Mouse (Mus musculus) heart, adult 9 months (tissue): ENCODE measurements around the gene Ndufc2.

Experiments used
- DNase-seq, 2 experiments: peaks; one replicate each; pipeline ENCODE4 v3.0.0; 2022; ENCODE audit warnings: low spot score in 2 of 2

Ndufc2 gene

DNA sequence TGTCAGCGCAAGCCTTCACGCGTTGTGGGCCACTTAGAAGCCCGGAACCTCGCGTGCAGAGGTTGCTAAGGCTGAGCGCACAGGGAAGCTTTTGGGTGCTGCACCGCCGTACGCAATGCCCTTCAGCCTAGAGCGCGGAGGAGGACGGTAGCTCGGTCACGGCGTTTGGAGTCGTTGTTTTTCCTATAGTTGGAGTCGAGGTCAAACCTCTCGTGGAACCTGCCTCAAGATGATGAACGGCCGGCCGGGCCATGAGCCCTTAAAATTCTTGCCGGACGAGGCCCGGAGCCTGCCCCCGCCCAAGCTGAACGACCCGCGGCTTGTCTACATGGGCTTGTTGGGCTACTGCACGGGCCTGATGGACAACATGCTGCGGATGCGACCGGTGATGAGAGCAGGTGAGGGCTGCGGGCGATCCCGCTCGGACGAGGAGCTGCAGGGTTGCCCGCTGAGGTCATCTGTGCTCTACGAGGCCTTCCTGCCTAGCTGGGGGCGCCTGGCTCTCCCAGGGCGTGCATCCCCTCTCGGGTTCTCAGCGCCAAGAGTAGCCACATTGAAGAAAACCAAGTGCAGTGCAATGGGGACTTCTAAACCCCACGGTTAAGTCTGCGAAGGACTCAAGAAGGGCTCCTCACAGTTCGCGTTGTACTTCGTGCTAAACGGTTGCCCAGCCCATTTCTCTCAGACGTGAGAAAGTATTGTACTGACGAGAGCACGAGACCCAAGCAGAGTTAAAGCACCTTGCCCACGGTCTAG lies at the start of gene Ndufc2:
Ndufc2 (plus strand) TSS at position 44 of the 756 bp plus-strand sequence.
- DNase-seq = peak; percentile 51 to 63

DNA sequence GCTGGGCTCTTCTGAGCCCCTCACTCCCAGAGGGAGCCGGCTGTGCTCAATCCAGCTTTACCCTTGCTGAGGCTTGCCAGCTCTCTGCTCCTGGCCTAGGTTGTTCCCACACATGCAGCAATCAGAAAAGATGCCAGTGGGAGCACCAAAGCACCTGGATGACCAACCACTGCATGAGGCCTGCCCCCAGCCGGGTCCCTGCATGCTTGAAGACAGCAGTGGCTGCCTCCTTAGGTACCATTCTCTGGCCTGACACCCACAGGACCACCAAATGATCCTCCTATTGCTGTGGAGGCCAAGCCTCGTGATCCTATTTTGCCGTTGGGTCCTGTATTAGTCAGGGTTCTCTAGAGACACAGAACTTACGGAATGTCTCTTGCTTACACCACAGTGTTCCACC lies 48.9 kb upstream of the Ndufc2 start:
- no peak for DNase-seq

DNA sequence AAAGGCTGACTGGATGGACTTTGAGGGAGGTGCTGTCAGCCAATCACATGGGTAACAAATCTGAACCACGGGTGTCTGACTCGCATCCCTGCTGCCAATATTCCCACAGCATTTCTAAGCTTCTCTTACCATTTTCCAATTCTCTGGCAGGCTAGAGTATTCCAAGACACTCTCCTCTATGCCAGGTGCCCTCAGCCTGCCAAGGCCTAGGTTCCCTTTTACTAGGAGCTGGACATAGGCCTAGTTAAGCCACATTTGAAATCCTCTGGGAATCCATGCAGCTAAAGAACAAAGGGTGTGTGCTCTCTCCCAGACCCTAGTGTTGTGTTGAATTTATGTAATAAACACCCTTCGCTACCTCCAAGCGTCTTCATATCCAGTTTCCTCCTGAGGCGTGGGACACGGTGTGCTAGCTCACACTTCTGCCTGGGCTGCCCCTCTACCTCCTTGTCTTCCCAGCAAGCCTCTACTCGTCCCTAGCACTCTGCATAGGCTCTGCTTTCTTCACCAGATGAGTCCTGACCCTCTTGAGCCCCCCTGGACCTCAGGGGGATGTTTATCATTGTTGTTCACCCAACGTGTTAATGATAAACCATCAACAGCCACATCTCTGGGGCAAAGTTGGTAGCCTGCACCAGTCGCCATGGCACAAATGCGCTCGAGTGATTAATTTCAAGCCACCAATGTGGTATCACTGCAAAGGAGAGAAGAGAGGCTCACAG lies 47.9 kb upstream of the Ndufc2 start:
- DNase-seq = no peak

DNA sequence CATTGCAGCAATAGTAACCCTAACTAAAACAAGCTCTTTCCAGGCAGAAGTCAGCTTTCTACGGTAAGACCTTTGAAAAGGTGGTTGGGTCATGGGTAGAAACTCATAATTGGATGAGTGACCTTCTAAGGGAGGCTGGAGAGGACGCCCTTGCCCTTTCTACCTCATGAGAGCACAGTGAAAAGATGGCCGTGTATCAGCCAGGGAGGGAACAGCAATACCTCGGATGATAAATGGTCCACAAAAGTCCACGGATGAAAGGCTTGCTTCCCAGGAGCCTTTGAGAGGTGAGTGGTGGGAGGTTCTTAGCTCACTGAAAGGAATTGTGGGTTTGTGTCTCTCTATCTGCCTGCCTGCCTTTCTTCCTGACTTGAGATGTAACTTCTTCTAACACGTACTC lies 46.4 kb upstream of the Ndufc2 start:
- DNase-seq = no peak

GRCm38 (mm10) chr7:97355068-97355841 lies 44.5 kb upstream of the Ndufc2 start:
- DNase-seq = peak; percentile 56 to 62

DNA sequence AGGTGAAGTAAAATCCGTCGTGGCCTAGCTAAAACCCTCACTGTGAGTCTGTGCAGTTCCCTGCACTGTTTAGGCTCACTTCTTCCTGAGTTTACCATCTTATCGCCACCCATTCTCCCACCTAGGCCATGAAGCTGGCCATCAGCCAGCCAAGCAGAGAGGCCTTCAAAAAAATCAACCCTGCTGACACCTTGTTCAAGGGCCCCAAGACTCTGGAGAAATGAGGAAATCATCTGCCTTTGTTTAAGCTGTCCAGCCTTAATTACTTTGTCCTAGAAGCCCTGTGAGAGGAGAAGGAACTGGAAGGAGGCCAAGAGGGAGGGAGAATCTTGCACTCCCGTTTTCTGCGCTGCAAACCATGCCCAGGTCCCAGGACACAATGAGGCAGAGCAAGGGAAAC lies 43.5 kb upstream of the Ndufc2 start:
- DNase-seq = no peak

GRCm38 (mm10) chr7:97356875-97357276 lies 42.9 kb upstream of the Ndufc2 start:
- DNase-seq = peak; percentile 76 to 81

DNA sequence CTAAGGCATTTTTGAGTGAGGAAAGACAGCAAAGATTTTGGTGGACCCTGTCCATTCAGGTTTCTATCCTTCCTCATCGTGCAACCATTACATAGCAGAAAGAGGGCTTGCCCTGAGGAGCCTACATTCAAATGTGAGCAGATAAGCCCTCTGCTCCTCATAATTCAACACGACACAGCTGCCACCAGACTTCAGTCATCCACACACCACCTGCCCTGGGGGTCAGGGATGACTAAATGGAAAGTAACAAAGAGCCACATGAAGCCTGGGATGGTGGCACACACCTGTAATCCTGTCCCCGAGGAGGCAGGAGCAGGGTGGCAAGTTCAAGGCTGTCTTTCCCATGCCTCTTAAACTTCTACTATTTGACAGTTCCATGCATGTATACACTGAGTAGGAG lies 42.0 kb upstream of the Ndufc2 start:
- DNase-seq = no peak

- no peak for DNase-seq
Measured at GRCm38 (mm10) chr7:97358347-97358746, 41.5 kb upstream of the Ndufc2 start.

DNA sequence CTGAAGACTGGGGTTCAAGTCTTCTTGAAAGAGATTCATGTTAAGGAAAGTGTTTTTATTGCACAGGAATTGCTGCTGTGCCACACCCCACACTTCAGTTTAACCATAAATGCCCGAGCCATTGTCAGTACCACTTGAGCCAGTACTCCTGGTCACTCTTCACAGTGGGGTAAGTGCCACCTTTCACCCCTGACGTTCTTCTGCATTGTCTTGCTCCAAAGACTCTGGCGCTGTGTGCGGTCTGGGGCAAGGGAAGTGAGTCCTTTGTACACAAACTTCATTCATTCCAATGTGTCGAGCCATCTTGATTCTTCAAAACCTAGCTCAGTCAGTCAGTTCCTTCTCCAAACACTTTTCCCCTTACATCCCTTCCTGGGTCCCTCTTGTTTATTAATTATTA lies 39.6 kb upstream of the Ndufc2 start:
- no peak for DNase-seq

- no peak for DNase-seq
Measured at GRCm38 (mm10) chr7:97360955-97361354, 38.8 kb upstream of the Ndufc2 start.

GRCm38 (mm10) chr7:97361467-97361866 lies 38.3 kb upstream of the Ndufc2 start:
- DNase-seq = no peak

DNA sequence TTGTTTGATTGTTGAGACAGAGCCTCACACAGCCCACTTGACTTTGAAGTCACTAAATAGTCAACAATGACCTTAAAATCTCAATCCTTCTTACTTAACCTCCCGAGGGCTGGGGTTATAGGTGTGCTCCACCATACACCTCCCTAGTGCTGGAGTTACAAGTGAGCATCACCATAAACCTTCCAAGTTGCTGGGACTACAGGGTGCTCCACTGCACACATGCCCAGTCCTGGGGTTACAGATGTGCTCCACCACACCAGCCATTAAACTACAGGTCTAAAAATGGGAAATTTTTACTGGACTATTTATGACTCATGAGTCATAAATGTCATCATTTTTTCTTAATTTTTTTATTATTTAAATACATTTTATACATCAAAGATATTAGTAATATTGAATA lies 33.9 kb upstream of the Ndufc2 start:
- no peak for DNase-seq

GRCm38 (mm10) chr7:97375101-97375500 lies 24.7 kb upstream of the Ndufc2 start:
- DNase-seq = no peak

DNA sequence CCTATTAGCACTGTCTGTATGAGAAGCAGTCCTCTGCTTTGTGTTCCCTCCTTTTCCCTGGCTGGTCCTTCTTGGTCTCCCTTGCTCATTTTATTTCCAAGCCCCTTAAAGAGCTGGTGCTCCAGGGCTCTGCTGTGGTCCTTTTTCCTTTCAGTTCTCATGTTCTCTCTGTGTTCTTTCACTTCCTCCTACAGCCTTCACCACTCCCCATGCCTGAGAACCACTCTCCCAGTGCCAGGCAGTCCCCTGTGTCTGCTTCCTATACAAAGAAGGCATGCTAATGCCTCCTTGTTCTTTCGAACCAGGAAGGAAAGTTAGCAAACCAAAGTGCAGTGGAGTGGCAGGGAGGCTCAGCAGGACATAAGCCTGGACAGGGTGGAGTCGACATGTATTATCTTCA lies 23.9 kb upstream of the Ndufc2 start:
- no peak for DNase-seq

GRCm38 (mm10) chr7:97379304-97379703 lies 20.5 kb upstream of the Ndufc2 start:
- no peak for DNase-seq

GRCm38 (mm10) chr7:97380500-97381123 lies 19.2 kb upstream of the Ndufc2 start:
- no peak for DNase-seq

DNA sequence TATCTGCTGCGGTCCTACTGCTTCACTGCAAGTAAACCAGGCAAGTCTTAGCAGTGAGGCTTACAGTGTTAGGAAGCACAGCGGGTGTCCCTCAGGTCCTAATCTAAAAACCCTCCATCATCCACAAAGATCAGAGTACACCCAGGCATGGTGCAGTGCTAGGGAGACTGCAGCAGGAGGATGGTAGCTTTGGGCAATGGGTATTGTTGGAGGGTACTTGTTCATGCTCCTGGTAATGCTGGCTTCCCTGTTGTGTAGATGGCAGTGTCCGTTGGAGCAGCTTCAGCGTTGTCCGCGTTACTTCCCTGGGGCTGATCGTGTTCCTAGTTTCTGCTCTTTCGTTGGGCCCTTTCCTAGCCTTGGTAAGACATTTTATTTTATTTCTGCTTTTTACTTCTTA lies 17.1 kb upstream of the Ndufc2 start:
- no peak for DNase-seq

- DNase-seq = no peak
Measured at GRCm38 (mm10) chr7:97383496-97384132, 16.2 kb upstream of the Ndufc2 start.

DNA sequence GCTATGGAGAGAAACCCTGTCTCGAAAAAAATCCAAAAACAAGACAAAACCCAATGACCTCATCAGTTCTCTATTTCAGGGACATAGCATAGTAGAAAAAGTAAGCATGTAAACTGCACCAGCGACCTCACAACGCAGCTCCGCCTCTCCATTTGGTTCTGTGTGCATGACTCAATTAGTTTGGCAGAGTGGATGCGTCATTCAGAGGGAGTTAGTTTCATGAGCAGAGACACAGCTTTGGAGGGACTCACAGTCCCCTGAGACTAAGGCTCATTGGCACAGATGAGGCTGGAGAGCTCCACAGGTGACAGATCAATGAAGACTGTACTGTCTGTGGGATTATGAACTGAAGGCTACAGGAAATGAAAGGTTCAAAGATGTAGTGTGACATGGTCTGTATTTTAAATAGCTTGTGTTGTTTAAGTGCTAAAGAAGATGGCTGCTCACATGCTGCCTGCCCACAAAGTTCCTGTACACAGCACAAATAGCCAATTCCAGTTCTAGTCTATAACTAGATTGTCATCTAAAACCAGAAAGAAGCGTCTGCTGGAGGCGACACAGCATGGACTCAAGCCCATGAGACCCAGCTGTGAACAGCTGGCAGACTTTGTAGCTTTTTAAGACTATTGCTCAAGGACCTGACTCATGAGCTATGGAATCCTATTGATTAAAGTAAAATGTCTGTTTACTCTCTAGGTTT lies 13.5 kb upstream of the Ndufc2 start:
- peak; percentile 61 to 66 for DNase-seq

DNA sequence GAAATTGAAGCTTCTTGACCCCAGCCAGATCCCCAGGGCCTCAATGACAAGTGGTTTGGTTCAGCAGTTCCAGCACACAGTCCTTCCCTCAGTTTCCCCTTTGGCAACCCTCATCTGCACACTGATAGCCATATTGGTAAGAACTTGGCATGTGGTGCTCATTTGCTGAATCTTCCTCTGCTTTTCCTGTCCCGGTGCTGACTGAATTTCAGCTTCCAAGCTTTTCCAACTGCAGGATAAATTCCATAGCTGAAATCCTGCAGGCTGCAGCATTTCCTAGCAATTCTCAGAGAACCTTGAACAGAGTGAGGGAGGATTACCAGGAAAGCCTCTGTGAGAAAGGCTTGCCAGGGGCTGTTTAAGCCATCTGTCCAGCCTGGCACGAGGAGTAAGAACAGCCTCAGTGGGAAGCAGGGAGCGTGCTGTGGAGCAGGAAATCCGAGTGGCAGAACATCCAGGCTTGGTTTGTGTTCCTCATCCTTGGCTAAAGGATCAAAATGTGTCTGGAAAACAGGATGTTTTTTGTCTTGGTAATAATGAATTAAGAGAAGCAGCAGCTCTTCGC lies 12.9 kb upstream of the Ndufc2 start:
- peak; percentile 55 to 71 for DNase-seq
